Mouse (Mus musculus): ENCODE measurements around the gene Pecr. TPM values are rescaled to one million over a fixed set of nuclear protein-coding genes. Genes with fewer than 3 reads are reported as not detected.

The Pecr gene
- polyA plus RNA-seq, 1 experiment from 2014 or later = 9.7 TPM

DNA sequence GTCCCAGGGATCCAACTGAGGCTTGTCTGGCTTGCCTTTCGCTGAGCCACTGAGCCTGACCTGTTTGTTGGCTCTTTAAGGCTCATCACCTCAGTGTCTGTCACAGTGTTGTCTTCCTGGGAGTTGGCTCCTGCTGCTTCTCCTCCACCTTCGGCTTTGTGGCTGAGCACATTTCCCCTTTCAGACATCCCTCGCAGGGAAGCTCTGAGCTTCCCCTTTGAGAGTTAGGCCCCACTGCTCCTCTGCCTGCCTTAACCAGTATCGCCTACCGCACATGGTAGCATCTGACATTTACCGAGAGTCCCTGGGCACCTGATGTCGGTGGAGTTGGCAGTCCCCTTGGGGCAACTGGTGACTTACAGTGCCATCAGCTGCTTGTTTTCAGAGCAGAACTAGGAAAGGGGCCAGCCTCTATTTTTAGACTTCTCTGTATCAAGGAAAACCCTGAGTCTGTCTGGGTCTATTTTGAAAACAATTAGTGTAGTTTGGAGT, 69.6 kb downstream of the Pecr start:
- Histone ChIP-seq H3K9me3 (ENCODE audit: control insufficient read depth, low read length) (no peaks in the 10 kb centered on the region), H3K27me3 (replicated peaks; ENCODE audit: control insufficient read depth, insufficient read depth, low read length) (no peaks in the 10 kb centered on the region), H3K36me3 (ENCODE audit: control insufficient read depth, insufficient read depth) (no peaks in the 10 kb centered on the region), H3K9ac (replicated peaks; ENCODE audit: low read depth, low read length) (no peak overlapping the region), H3K27ac (ENCODE audit: low read length) (no peak overlapping the region), H3K4me2 (ENCODE audit: low read length) (no peak overlapping the region), H3K4me1 (replicated peaks; ENCODE audit: control insufficient read depth, insufficient read depth, low read length) (peaks cover 14% of the 10 kb centered on the region), H3K4me3 (replicated peaks; ENCODE audit: low read length) (no peak overlapping the region)
- ATAC-seq = peak; percentile 29; the same call in 1 of the 2 replicates
- 47% methylated on average over 7 of the region's 7 CpGs for WGBS

GRCm38 (mm10) chr1:72213954-72214353, 70.2 kb downstream of the Pecr start:
- Histone ChIP-seq H3K4me2 (ENCODE audit: low read length) (no peak overlapping the region), H3K4me1 (replicated peaks; ENCODE audit: control insufficient read depth, insufficient read depth, low read length) (peaks cover 14% of the 10 kb centered on the region), H3K27ac (ENCODE audit: low read length) (no peak overlapping the region), H3K36me3 (ENCODE audit: control insufficient read depth, insufficient read depth) (no peaks in the 10 kb centered on the region), H3K4me3 (replicated peaks; ENCODE audit: low read length) (no peak overlapping the region), H3K27me3 (replicated peaks; ENCODE audit: control insufficient read depth, insufficient read depth, low read length) (no peaks in the 10 kb centered on the region), H3K9me3 (ENCODE audit: control insufficient read depth, low read length) (no peaks in the 10 kb centered on the region), H3K9ac (replicated peaks; ENCODE audit: low read depth, low read length) (no peak overlapping the region)
- 93% methylated on average over 3 of the region's 3 CpGs for WGBS
- ATAC-seq = no peak

- H3K36me3 ChIP-seq (ENCODE audit: control insufficient read depth, insufficient read depth) = no peaks in the 10 kb centered on the region
- H3K4me1 ChIP-seq (replicated peaks; ENCODE audit: control insufficient read depth, insufficient read depth, low read length) = peaks cover 14% of the 10 kb centered on the region
- peak within 1 kb of the TSS; percentile 99 for H3K4me2 ChIP-seq (ENCODE audit: low read length)
- H3K27ac ChIP-seq (ENCODE audit: low read length) = no peak within 1 kb of the TSS
- no peaks in the 10 kb centered on the region for H3K27me3 ChIP-seq (replicated peaks; ENCODE audit: control insufficient read depth, insufficient read depth, low read length)
- WGBS = under 1% methylated on average over 87 of the region's 89 CpGs
- ATAC-seq = peak; percentile 76
- no peaks in the 10 kb centered on the region for H3K9me3 ChIP-seq (ENCODE audit: control insufficient read depth, low read length)
- H3K4me3 ChIP-seq (replicated peaks; ENCODE audit: low read length) = peak within 1 kb of the TSS; percentile 74
- H3K9ac ChIP-seq (replicated peaks; ENCODE audit: low read depth, low read length) = peak within 1 kb of the TSS; percentile 74
Measured at GRCm38 (mm10) chr1:72211701-72212699, 72.1 kb downstream of the Pecr start, which contains the start of gene Mreg. TSS of gene Mreg (minus strand) at chr1:72212307.

DNA sequence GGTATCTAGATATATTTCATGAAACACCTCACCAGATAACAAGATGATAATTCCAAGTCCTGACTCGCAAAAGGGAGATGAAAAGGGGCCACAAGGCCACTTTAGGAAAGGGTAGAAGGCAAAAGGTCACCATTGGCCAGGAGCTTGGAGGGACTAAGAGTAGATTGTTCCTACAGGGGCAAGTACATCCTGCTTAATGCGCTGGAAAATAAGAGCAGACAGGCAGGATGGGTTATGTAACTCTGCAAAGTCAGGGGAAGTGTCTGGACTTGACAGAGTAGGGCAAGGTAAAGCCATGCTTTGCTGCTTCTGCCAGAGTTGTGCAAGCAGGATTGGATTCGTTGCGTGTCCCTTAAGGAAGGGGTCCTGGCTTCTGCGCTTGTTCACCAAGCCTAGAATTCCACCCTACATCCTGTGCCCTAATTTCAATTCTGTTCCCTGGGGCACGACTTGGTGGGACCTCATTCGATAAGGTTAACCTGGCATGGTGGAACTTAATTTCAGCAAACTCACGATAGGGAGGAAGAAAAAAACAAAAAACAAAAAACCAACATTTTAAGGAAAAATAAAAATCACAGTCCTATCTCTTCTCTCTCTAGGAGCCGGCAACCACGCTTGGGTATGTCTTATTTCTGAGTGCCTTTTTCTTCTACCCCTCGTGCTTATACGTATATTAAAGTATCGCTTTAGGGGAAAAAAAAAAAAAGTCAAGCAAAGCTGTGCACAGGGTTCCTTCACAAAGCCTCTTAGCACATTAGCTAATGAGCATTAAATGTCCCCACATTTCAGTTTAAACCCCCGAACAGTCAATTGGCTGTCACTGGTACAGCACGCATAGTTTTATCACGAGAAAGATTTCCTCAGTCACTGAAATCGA, 73.1 kb downstream of the Pecr start:
- Histone ChIP-seq H3K27me3 (replicated peaks; ENCODE audit: control insufficient read depth, insufficient read depth, low read length) (no peaks in the 10 kb centered on the region), H3K4me3 (replicated peaks; ENCODE audit: low read length) (peak overlapping the region; percentile 74), H3K9ac (replicated peaks; ENCODE audit: low read depth, low read length) (peak overlapping the region; percentile 74), H3K4me2 (ENCODE audit: low read length) (peak overlapping the region; percentile 99), H3K36me3 (ENCODE audit: control insufficient read depth, insufficient read depth) (no peaks in the 10 kb centered on the region), H3K27ac (ENCODE audit: low read length) (no peak overlapping the region), H3K9me3 (ENCODE audit: control insufficient read depth, low read length) (no peaks in the 10 kb centered on the region), H3K4me1 (replicated peaks; ENCODE audit: control insufficient read depth, insufficient read depth, low read length) (peaks cover 14% of the 10 kb centered on the region)
- 0 out of 2 replicates have a peak, but pooled peaks have one; percentile 10 for ATAC-seq
- 23% methylated on average over 17 of the region's 17 CpGs for WGBS

Other genes with a start within 250 kb of the Pecr start
- 0.96 and 1.0 TPM in 2 replicates for gene Mreg, start 72.0 kb downstream of the Pecr start, polyA plus RNA-seq (2015; fragmentation: Nextera tagmentation; extraction: Ambion mirVana)
- 32.8 and 39.8 TPM in 2 replicates for gene Tmem169, start 55 bp upstream of the Pecr start, polyA plus RNA-seq (2015; fragmentation: Nextera tagmentation; extraction: Ambion mirVana)
- gene Xrcc5, start 23.1 kb upstream of the Pecr start, polyA plus RNA-seq (2015; fragmentation: Nextera tagmentation; extraction: Ambion mirVana) = 23.8 and 29.2 TPM in 2 replicates